Mouse (Mus musculus): ENCODE results near the gene Tmod1.

DNA sequence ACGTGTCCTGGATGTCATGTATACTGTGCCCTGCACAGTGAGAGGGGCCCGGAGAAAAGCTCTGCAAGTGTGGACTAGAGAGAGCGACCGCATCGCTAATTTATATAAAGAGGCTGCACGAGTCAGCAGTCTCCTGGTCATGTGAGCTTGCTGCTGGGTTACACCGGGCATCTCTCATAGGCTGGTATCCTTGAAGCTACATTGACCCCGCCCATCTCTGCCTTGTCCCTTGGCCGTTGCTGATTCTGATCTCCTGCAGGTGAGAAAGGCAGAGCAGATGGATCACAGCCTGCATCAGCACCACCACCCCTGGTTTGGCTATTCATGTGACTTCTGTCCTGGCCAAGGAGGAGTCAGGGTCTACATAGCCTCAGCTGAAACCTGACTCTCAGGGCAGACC, 60.4 kb downstream of the Tmod1 start:
- TF ChIP-seq GATA1 (IDR thresholded peaks at IDR 0.05; ENCODE audit: borderline replicate concordance, low read length) (no peak), FLI1 (IDR thresholded peaks at IDR 0.05; ENCODE audit: low read length) (no peak)
